Mouse (Mus musculus): ENCODE measurements around the gene Dctpp1. TPM values are rescaled to one million over a fixed set of nuclear protein-coding genes. Genes with fewer than 3 reads are reported as not detected.

The Dctpp1 gene
- 38.6 TPM for polyA plus RNA-seq (2017; shearing (Covaris generic))

GRCm38 (mm10) chr7:127260309-127261111 is at the start of gene Dctpp1:
TSS of gene Dctpp1 (minus strand) at chr7:127260709.

GRCm38 (mm10) chr7:127296098-127296497 is 35.6 kb upstream of the Dctpp1 start, which contains the start of gene Itgal:
TSS of gene Itgal (plus strand) at chr7:127296260.

GRCm38 (mm10) chr7:127273925-127274789 is 13.6 kb upstream of the Dctpp1 start, which contains the start of gene Sephs2:
TSS of gene Sephs2 (minus strand) at chr7:127274055.

GRCm38 (mm10) chr7:127243870-127244657 is 16.4 kb downstream of the Dctpp1 start, which contains the start of gene Zfp771:
TSS of gene Zfp771 (plus strand) at chr7:127244274.

GRCm38 (mm10) chr7:127232622-127233367 is 27.7 kb downstream of the Dctpp1 start, which contains the start of the genes Zfp553 and Sept1:
TSS of gene Zfp553 (plus strand) at chr7:127233061.
TSS of gene Sept1 (minus strand) at chr7:127233130.

GRCm38 (mm10) chr7:127208553-127209438 is 51.7 kb downstream of the Dctpp1 start, which contains the start of gene Mylpf:
TSS of gene Mylpf (plus strand) at chr7:127208890.

GRCm38 (mm10) chr7:127208295-127208552 is 52.3 kb downstream of the Dctpp1 start, which contains the start of gene Tbc1d10b:
TSS of gene Tbc1d10b (minus strand) at chr7:127208468.

Other genes starting within 250 kb of the Dctpp1 start
- 39.6 TPM for gene Mvp, start 246.1 kb downstream of the Dctpp1 start, polyA plus RNA-seq (2017; shearing (Covaris generic))
- gene Pagr1b, start 244.2 kb downstream of the Dctpp1 start, polyA plus RNA-seq (2017; shearing (Covaris generic)): 1.6 TPM
- gene Pagr1a, start 243.4 kb downstream of the Dctpp1 start, polyA plus RNA-seq (2017; shearing (Covaris generic)): 122 TPM
- 42.9 TPM for gene Gm42742, start 239.6 kb downstream of the Dctpp1 start, polyA plus RNA-seq (2017; shearing (Covaris generic))
- 14.4 TPM for gene Prrt2, start 239.5 kb downstream of the Dctpp1 start, polyA plus RNA-seq (2017; shearing (Covaris generic))
- gene Maz, start 233.7 kb downstream of the Dctpp1 start, polyA plus RNA-seq (2017; shearing (Covaris generic)): 176 TPM
- gene Kif22, start 218.2 kb downstream of the Dctpp1 start, polyA plus RNA-seq (2017; shearing (Covaris generic)): 10.7 TPM
- not detected for gene Zg16, start 173.4 kb downstream of the Dctpp1 start, polyA plus RNA-seq (2017; shearing (Covaris generic))
- gene AI467606, start 169.3 kb downstream of the Dctpp1 start, polyA plus RNA-seq (2017; shearing (Covaris generic)): 327 TPM
- 25.5 TPM for gene Qprt, start 138.5 kb downstream of the Dctpp1 start, polyA plus RNA-seq (2017; shearing (Covaris generic))
- 77.9 TPM for gene Spn, start 122.9 kb downstream of the Dctpp1 start, polyA plus RNA-seq (2017; shearing (Covaris generic))
- 62.4 TPM for gene Cd2bp2, start 64.7 kb downstream of the Dctpp1 start, polyA plus RNA-seq (2017; shearing (Covaris generic))
- gene Tbc1d10b, start 52.2 kb downstream of the Dctpp1 start, polyA plus RNA-seq (2017; shearing (Covaris generic)): 73.5 TPM
- 19.1 TPM for gene Mylpf, start 51.8 kb downstream of the Dctpp1 start, polyA plus RNA-seq (2017; shearing (Covaris generic))
- gene Zfp553, start 27.6 kb downstream of the Dctpp1 start, polyA plus RNA-seq (2017; shearing (Covaris generic)): 26.6 TPM
- gene Sept1, start 27.6 kb downstream of the Dctpp1 start, polyA plus RNA-seq (2017; shearing (Covaris generic)): 541 TPM
- 14.6 TPM for gene Zfp771, start 16.4 kb downstream of the Dctpp1 start, polyA plus RNA-seq (2017; shearing (Covaris generic))
- gene Sephs2, start 13.3 kb upstream of the Dctpp1 start, polyA plus RNA-seq (2017; shearing (Covaris generic)): 43.1 TPM
- gene Itgal, start 35.6 kb upstream of the Dctpp1 start, polyA plus RNA-seq (2017; shearing (Covaris generic)): 276 TPM
- 0.32 TPM for gene Zfp768, start 84.9 kb upstream of the Dctpp1 start, polyA plus RNA-seq (2017; shearing (Covaris generic))
- 16.9 TPM for gene Zfp747, start 115.3 kb upstream of the Dctpp1 start, polyA plus RNA-seq (2017; shearing (Covaris generic))
- 7.8 TPM for gene 9130019O22Rik, start 126.5 kb upstream of the Dctpp1 start, polyA plus RNA-seq (2017; shearing (Covaris generic))
- 7.1 TPM for gene E430018J23Rik, start 132.9 kb upstream of the Dctpp1 start, polyA plus RNA-seq (2017; shearing (Covaris generic))
- 13.6 TPM for gene Zfp764, start 146.1 kb upstream of the Dctpp1 start, polyA plus RNA-seq (2017; shearing (Covaris generic))
- gene Zfp688, start 161.4 kb upstream of the Dctpp1 start, polyA plus RNA-seq (2017; shearing (Covaris generic)): 49.9 TPM
- 10.2 TPM for gene Zfp689, start 188.4 kb upstream of the Dctpp1 start, polyA plus RNA-seq (2017; shearing (Covaris generic))
- gene Prr14, start 198.9 kb upstream of the Dctpp1 start, polyA plus RNA-seq (2017; shearing (Covaris generic)): 135 TPM
- 17.4 TPM for gene Fbrs, start 218.5 kb upstream of the Dctpp1 start, polyA plus RNA-seq (2017; shearing (Covaris generic))

Data from CD4-positive, CD25-positive, alpha-beta regulatory T cell (primary cell).